In genomic region chr3:148475862-148476261, GRCm38 (mm10) we compare ENCODE assay signal across 11 mouse cellular contexts.
"Had no signal": no experiment of that assay in that cellular context is flagged by ENCODE, and none has a peak within 500 bp of the region (broad histone marks: within the 10 kb centered on the region; RNA-seq: fewer than 3 reads in every experiment).

No protein-coding gene starts in this region.

- DNase-seq: kidney, adult 2 months; kidney, postnatal 10 days; kidney, postnatal 36 days; layer of hippocampus, adult 9-11 months; left cerebral cortex, postnatal 4 days; liver, postnatal 0 days; lung, embryonic 14.5 days; retina, postnatal 1 day; right cerebral cortex, postnatal 25 days; spleen, adult 18-20 months; thymus, postnatal 25 days had no signal
